Mouse (Mus musculus): Measurements from ENCODE around the gene Zkscan5.

DNA sequence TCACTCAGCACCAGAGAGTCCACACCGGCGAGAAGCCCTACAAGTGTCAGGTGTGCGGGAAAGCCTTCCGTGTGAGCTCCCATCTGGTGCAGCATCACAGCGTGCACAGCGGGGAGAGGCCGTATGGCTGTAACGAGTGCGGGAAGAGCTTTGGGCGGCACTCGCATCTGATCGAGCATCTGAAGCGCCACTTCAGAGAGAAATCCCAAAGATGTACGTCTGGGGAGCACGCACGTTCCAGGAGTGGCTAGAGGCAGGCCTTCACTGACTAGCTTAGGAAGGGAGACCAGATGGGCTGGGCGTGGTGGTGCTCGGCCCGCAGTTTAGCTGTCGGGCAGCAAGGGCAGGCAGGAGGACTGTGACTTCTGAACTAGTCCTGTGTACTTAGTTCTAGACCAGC is 14.3 kb downstream of the Zkscan5 start:
- TF ChIP-seq CTCF (IDR thresholded peaks at IDR 0.05; ENCODE audit: borderline replicate concordance, insufficient read depth, low read depth, low read length): no peak
- TF ChIP-seq POLR2A (IDR thresholded peaks at IDR 0.05; ENCODE audit: borderline replicate concordance, insufficient read depth, low read length): no peak

Data from cerebellum, adult 2 months (tissue).